Mouse (Mus musculus) brain, adult 2 months (tissue): ENCODE measurements around the gene Tnks1bp1.

Experiments used
- DNase-seq: peaks from one replicate; pipeline ENCODE4 v3.0.0; 2011; ENCODE audit warnings: low read depth, low spot score

Tnks1bp1 gene

GRCm38 (mm10) chr2:85047596-85048167 lies at the start of gene Tnks1bp1:
Gene Tnks1bp1 (plus strand): TSS chr2:85048022.
- DNase-seq = peak; percentile 98

GRCm38 (mm10) chr2:84999486-85000181 lies 48.2 kb upstream of the Tnks1bp1 start:
- DNase-seq = no peak

- no peak for DNase-seq
Measured at GRCm38 (mm10) chr2:85001497-85001896, 46.3 kb upstream of the Tnks1bp1 start.

GRCm38 (mm10) chr2:85002575-85002974 lies 45.2 kb upstream of the Tnks1bp1 start:
- no peak for DNase-seq

- peak; percentile 79 for DNase-seq
Measured at GRCm38 (mm10) chr2:85004341-85004740, 43.5 kb upstream of the Tnks1bp1 start.

GRCm38 (mm10) chr2:85006600-85006999 lies 41.2 kb upstream of the Tnks1bp1 start:
- no peak for DNase-seq

- peak; percentile 55 for DNase-seq
Measured at GRCm38 (mm10) chr2:85007729-85008128, 40.1 kb upstream of the Tnks1bp1 start.

- DNase-seq = no peak
Measured at GRCm38 (mm10) chr2:85009212-85009611, 38.6 kb upstream of the Tnks1bp1 start.

- DNase-seq = no peak
Measured at GRCm38 (mm10) chr2:85011906-85012604, 35.8 kb upstream of the Tnks1bp1 start.

- DNase-seq = peak; percentile 32
Measured at GRCm38 (mm10) chr2:85012679-85013078, 35.1 kb upstream of the Tnks1bp1 start.

GRCm38 (mm10) chr2:85013826-85014587 lies 33.8 kb upstream of the Tnks1bp1 start:
- DNase-seq = no peak

GRCm38 (mm10) chr2:85014588-85014982 lies 33.2 kb upstream of the Tnks1bp1 start:
- DNase-seq = peak; percentile 25

GRCm38 (mm10) chr2:85022043-85022442 lies 25.8 kb upstream of the Tnks1bp1 start:
- peak; percentile 72 for DNase-seq

GRCm38 (mm10) chr2:85026178-85026577 lies 21.6 kb upstream of the Tnks1bp1 start:
- no peak for DNase-seq

- DNase-seq = no peak
Measured at GRCm38 (mm10) chr2:85027281-85027680, 20.5 kb upstream of the Tnks1bp1 start.

- no peak for DNase-seq
Measured at GRCm38 (mm10) chr2:85029897-85030296, 17.9 kb upstream of the Tnks1bp1 start.

GRCm38 (mm10) chr2:85030989-85031388 lies 16.8 kb upstream of the Tnks1bp1 start:
- peak; percentile 25 for DNase-seq

- no peak for DNase-seq
Measured at GRCm38 (mm10) chr2:85033121-85033520, 14.7 kb upstream of the Tnks1bp1 start.

GRCm38 (mm10) chr2:85034169-85034568 lies 13.7 kb upstream of the Tnks1bp1 start:
- DNase-seq = no peak

GRCm38 (mm10) chr2:85036507-85037046 lies 11.2 kb upstream of the Tnks1bp1 start:
- DNase-seq = peak; percentile 42
